Mouse (Mus musculus) heart, postnatal 36 days (tissue): ENCODE results near the gene Fezf2. TPM values are rescaled to one million over a fixed set of nuclear protein-coding genes. Genes with fewer than 3 reads are reported as not detected.

Source experiments
- DNase-seq, 2 experiments: peaks; one replicate each; pipeline ENCODE4 v3.0.0; 2021 to 2022
- intact Hi-C: fragments of 180-260 bp; cut with DNase I; formaldehyde crosslinking; loops from one replicate; pipeline ENCODE4 v1.15.1; 2025
- total RNA-seq, 2 experiments: library from RNA; stranded (reverse); gene quantifications; 2 replicates each; pipeline ENCODE4 v1.2.3; 2021

Fezf2 gene
- total RNA-seq: not detected

DNA sequence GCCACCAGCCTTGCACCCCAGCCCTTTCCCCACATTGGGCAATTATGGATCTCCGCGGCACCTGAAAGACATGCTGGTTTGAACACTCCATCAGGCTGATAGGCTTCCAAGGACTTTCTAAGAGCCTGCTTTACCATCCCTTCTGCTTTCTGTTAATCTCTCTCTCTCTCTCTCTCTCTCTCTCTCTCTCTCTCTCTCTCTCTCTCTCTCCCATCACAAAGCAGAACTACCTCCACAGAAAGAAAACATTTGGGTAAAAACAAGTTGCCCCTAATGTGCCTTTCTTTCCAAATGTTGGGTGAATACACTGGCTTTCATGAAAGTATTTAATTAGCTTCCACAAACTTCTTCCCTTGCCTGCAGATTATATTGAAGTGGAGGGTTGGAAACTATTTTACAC lies at the start of gene Fezf2:
TSS of gene Fezf2 (minus strand) at position 101 of the 400 bp plus-strand sequence.
- intact Hi-C loops: no loop called here
- DNase-seq: no peak

DNA sequence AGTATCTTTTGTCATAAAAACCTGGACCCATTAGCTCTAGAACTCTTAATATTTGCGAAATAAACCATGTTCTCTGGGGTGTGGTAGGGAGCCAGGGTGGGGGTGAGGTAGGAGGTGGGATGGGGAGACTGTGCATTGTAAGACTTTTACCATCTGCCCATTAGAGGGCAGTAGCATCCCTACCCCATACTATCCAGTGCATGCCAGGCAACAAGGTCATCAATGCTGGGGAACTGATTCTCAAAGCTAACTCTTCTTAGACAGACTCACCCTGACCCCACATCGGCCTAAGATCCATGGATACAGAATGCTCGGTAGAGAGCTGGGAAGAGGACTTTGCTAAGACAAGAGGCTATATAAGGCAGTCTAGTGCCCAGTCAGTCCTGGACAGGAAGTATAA lies 49.6 kb upstream of the Fezf2 start:
- intact Hi-C loops: loop anchor here (10.0 kb wide), 1 partner anchor 137 kb away; no protein-coding TSS in a partner anchor
- no peak for DNase-seq

DNA sequence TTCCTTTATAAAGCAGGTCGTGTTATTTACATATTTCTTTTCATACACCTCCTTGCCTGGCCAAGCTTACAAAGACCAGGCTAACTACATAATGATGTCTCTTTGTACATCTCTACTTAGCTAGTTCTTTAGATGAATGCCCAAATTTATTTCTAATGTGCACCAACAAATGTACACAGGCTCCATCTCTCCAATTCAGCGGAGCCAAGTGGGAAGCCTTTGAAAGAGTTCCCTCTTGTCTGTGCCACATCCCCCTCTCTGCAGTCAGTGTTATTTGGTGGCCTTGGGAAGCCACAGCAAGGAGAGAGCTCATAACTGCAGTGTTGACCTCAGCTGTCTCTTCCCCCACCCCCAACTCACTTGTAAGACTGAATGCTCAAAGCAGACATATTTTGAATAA lies 46.3 kb upstream of the Fezf2 start:
- DNase-seq: no peak
- intact Hi-C loops: loop anchor here (10.0 kb wide), 1 partner anchor 140 kb away; no protein-coding TSS in a partner anchor

DNA sequence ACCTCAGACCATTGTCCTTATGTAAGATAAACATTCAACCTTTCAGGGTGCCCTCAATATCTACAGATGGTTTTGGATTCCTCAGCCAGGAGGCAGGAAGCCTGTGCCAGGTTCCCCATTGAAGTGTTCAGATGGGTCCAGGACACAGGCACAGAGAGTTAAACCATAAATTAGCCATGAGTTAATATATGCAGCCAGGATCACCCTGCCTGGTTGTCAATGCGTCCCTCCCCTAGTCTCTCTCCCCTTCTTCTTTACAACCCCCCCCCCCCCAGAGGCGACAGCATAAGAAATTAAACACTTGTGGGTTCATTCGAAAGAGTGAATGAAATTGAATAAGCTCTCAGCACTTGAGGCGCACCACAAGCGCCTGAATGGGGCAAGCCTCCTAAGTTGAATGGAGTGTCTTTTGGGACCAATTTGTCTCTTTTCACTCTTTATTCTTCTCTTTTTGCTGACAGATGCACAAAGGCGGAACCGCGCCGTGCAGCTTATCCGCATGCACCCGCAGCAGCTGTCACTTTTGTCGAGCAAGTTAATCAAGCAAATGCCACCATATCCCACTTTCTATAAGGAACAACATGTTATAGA lies 45.4 kb upstream of the Fezf2 start:
- no peak for DNase-seq
- intact Hi-C loops: loop anchor here (10.0 kb wide), 1 partner anchor 141 kb away; no protein-coding TSS in a partner anchor

DNA sequence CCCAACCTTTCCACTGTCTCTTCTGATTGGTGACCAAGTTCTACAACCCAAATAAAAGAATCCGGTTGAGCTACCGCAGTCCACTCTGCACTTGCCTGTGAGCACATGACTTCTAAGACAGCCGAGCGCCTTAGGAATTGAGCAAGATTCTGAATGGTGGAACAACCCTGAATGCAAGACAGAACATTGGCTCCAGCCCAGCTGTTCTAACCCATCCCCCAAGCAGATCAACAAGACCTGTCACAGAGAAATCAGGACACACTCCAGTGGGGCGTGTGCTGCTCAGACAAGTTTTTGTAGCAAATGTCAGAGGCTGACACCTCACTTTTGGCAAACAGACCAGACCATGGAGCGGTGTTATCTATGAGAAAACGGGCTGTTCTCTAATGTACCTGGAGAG lies 43.2 kb upstream of the Fezf2 start:
- DNase-seq: no peak
- intact Hi-C loops: loop anchor here (10.0 kb wide), 1 partner anchor 144 kb away; no protein-coding TSS in a partner anchor

DNA sequence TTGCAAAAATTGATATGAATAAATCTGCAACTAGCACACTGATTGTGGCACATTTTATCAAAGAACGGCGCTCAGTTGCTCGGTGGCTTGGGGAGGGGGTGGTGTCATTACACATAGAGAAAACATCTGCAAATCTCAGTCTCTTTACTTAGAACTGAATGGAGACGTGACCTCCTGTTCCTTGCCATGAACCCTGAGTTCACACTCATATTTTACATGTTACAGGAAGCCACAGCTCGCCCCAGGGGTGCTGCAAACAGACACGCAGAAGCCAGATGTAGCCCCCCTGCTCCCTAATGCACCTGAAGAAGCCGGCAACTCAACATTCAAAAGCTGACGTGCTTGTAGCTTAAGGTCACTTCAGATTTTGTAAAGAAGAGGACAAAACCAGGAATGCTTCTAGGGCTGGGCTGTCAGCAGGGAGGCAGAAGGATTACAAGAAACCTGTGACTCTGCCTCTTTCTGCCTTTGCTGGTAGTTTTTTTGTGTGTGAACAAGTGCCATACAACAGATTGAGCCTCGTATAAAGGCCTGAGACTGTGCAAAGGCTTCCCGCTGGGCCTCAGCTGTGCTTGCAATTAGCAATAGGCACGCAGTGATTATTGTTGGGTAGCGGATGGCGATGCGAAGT lies 40.9 kb upstream of the Fezf2 start:
- no peak for DNase-seq
- intact Hi-C loops: no loop called here

DNA sequence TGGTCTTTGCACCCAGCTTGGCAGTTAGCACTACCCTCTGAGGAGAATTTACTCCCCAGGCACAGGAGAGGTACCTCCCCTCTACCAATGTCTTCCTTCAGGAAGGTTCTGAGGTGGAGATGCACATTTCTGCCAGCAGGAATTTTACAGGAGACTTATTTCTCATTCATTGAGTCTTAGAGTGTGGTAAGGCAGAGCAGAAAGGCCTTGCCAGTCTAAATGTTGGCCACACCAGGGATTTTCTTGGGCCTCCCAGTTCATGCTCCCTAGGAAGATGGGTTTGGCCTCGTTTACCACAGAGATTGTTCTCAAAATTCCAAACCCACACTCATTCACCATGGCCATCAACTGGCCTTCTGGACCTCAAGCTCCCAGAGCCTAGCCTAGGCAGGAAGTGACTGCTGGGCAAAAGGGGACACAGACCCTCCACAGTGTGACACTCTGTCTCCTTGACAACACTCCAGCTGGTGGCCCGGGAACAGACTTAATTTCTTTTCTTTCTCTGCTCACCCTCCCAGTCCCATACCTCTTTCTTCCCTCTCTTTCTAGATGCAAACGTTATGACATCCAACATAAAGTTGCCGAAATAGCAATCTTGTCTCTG lies 40.3 kb upstream of the Fezf2 start:
- DNase-seq: no peak
- intact Hi-C loops: no loop called here

DNA sequence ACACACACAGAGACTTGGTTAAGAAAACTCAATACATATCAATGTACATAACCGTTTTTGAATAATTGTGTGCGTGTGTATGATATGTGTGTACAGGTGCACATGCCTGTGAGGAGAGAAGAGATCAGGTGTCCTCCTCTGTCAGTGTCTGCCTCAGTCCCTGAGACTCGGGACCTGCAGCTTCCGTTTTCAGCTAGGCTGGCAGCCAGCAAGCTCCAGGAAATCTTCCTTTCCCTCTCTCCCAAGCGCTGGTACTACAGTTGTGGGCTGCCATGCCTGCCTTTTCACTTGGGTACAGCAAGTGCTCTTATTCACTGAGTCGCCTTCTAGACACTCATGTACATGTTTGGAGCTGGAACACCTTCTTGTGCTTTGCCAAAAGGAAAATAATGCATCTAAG lies 39.2 kb upstream of the Fezf2 start:
- no peak for DNase-seq
- intact Hi-C loops: no loop called here

DNA sequence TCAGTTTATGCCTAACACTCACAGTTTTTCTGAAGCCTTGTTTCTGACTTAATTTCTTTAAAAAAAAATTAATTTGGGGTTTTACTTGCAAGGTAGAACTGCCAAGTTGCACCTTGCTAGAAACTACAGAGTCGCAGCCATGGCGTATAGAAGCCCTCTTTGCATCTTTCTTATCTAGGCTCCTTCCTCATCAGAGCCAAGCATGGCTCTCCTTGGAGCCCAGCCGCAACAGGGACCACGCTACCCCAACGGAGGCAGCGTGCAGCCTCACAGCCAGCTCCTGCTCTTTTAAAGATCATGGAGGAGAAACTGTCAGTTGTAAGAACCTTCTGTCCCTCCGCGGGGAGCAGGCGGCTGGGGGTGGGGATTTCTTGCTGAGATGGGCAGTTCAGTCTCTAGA lies 29.9 kb upstream of the Fezf2 start:
- intact Hi-C loops: no loop called here
- DNase-seq: no peak

DNA sequence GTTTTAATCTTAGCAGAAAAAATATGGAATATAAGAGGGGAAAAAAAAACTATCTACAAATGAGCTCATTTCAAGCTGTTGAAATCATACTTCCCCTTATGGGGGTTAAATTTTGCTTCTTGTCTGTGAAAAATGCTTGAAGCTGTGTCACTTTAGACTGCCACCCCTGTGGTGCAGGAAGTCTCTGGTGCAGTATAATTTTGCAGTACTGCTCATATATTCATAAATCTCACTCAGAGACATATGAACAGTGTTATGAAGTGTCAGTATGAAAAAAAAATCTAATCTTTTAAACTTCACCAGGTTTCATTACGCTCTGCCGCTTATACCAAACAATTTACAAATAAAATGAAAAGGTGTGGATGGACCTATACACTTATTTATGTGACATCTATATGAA lies 29.3 kb upstream of the Fezf2 start:
- DNase-seq: no peak

DNA sequence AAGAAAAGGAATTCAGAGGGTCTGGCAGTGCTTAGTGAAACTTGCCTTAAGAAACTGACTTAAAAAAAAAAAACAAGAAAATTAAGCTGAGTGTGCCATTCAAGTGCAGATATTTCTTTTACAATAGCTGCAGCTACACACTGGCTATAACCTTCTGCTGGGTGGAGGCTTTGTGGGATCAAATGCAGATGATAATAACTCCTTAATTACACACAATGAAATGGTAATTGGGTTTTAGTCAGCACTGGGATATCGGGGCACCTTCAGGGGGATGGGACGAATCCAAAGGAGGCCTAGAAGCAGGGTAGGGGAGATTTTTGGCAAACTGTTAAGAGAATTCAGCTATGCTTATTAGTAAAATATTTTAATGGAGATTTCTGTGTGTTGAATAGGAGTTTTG lies 27.5 kb upstream of the Fezf2 start:
- DNase-seq: no peak
- intact Hi-C loops: no loop called here

More for the DNA sequence above, 29.3 kb upstream of the Fezf2 start:
- intact Hi-C loops: no loop called here

DNA sequence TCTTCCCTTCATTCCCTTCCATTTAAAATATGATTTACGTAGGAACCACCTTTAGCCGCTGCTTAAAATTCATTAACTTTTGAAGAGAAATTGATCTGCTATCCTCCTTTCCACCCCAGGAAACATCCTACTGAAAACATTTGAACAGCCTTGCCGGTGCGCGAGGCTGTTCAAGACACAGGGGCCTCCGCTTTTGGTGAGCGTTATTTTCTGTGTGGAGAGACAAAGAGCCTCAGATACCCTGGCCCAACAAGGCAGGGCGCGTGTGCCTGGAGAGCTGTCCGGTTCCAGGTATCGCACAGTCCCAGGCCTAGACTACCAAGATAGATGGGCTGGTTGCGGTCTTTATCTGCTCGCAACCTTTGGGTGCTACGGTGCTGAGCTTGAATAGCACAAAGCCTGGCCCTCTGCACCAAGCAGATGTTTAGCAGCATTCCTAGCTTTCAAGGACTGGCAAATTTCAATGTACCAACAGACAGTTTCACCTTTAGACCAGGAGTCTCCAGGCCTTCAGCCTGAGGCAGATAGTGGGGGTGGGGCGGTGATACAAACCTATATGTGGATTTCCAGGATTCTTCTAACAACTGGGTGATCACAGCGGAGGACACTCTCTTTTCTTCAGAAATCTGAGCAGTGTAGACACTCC lies 2.4 kb upstream of the Fezf2 start:
- intact Hi-C loops: no loop called here

DNA sequence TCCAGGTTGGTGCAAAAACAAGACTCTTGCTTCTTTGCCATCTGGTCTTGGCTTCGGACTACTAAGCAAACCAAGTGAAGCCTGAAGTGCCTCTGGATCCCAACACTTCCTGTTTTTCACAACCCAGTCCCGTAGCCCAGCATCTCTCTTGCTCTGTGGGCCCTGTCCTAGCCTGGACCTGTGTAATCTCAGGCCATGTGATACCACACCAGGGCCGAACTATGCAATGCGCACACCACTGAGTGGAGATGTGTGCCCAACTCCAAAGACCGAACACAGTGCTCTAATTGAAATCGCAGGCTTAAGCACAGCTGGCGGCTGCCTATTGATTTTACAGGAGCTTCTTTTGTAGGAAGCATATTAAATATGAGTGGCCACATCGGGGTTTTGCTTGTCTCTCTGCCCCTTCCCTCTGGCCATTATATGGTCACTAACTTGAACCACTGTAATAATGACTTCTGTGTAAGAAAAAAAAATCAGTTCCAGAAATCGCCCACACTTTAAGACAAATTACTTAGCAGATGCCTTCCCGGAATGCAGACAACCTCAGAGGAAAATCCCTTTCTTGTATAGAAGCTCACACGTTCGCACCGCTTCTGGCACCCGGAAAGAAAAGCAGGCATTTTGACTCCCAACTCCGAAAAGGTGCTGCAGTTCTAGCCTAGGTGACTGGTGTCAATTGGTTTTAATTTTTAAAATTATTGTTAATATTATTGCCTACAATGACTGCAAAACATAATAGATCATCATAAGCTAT lies 1.5 kb upstream of the Fezf2 start:
- no peak for DNase-seq
- intact Hi-C loops: no loop called here

More for the DNA sequence above, 2.4 kb upstream of the Fezf2 start:
- DNase-seq: no peak

DNA sequence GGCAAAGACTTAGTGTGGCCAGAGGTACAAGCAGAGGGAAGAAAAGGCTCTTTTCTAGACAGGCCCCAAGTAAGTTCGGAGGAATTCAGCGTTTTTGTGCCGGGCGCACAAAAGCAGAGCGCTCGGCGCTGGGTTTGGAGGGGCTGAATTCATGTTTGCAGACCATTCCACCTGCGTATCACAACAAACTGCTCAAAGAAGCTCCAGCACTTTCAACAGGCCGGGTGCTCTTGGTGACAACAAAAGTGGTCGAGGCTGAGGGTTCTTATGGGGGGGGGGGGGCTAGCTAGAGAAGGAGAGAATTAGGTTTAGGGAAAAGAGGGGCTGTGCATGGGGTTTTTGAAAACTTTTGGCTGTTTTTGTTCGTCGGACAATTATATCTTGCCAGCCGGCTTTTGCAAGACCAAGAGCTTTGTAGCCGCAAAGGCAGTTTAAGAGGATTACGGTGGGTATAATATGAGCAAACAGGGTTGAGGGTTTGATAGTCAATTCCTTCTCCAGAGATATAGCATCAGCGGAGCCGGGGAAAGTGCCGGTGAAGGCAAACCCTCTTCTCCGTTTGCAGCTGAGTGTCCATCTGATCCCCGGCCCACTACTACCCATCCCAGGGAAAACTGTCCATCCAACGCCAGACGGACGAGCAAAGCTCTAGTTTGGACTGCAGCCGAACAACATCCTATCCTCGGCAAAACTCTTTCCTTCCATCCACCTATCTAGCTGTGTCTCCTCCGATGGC lies 956 bp downstream of the Fezf2 start:
- intact Hi-C loops: no loop called here
- no peak for DNase-seq

DNA sequence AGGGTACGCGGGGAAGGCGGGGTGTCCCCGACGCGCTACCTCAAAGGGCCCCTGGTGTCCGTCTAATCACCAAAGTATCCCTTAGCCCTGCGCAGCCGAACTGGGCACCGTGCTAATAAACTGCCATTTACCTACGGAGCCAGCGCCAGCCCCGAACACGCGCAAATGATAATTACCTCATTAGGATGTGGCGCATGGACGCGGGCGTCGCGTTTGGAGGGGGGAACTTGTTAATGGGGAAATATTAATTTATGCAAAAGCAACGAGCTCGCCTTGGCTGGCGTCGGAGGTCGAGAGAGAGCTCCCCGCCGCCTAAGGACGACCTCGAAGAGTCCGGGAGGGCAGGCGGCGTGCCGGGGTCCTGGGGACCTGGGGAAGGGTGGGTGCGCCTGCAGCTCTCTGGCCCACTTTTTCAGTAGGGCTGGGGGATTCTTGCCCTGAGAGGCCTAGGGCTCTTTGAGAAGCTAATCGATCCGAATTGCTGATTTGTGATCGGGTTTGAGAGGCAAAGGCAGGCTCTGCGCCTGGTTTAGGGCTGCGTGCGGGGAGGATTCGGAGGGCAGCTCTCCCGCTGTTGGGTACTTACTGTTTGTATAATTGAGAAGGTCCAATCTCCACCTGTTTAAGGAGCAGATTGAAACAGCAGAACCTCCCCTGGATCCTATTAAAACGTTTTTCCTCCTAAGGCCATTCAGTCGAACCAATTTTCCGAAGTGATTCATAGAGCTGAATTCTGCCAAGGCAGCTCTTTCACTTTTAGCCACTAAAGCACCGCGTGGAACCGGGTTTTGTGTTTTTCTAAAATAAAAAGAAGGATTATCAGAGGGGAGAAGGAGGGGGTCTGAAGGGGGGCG lies 1.8 kb downstream of the Fezf2 start:
- no peak for DNase-seq
- intact Hi-C loops: no loop called here

DNA sequence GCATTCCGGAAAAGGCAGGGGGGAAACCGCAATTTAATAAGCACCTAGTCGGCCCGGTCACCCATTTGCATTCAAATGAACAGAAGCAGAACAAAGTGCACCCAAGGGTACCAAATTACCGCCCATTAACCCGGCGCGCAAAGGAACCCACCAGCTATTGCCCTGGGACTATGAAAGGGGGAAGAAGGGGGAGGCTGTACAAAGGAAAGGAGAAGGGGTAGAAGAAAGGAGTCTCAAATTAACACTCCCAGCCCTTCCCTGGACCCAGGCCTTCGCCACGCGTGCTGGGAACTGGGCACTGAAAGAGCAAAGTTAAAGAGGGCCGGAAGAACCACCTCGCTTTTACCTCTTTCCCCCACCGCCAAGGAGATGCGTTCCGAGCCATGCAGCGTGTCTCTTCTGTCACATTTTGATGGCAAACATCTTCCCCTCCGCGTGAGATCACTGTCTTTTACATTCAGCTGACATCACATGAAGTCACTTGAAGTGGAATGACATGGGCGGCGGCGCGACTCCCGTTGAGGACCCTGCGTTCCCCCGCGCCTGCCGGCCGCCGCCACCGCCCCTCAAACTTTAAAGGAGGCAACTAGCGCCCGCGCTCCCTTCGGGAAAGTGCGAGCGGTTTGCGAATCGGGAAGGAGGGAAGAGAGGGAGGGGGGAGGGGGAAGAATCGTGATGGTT lies 2.6 kb downstream of the Fezf2 start:
- intact Hi-C loops: no loop called here
- no peak for DNase-seq

DNA sequence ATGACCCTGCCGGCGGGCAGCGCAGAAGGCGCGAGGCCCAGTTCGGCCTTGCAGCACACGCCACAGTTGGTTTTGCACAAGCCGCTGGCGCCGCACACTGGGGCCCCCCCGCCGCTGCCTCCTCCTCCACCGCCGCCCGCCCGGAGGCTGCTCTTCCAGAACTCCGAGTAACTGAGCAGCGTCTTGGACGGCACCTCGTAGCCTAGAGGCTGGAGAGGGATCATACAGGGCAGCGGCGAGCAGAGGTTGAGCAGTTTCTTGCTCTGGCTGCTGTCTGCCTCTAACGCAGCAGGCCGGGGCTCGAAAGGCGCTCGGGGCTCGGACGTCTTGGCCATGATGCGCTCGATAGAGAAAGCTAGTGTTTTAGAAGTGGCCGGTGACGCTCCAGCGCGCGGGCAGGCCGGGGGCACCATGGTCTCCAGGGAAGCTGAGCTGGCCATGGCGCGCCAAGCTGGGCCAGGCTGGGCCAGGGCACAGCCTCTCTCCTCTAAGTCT lies 3.2 kb downstream of the Fezf2 start:
- intact Hi-C loops: no loop called here
- no peak for DNase-seq

DNA sequence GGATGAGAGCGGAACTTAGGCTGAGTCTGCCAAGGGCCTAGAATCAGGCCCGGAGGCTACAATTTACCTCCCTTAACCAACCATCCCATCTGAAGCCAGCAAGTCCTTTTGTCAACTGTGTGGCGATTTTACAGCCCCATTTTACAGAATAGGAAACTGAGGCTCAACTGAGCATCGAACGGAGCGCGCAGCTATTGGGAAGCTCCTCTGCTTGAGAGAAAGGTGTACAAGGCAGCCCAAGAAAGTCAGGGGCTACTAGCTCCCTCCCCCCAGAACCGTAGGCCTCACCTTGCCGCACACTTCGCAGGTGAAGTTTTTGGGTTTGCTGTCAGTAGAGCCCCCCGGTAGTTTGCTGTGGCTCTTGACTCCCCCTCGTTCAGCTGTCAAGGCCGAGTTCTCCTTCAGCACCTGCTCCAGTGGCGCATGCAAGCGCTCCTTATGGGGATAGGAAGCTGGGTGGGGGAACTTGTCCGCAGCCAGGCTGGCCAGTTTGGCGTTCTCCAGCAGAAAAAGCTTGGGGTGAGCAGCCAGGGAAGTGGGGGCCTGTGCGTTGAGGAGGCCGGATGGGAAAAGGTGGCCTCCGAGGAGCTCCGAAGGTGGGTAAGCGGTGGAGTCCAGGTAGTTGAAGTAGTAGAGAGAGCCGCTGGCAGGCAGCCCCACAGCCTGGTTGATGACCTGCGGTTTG lies 3.8 kb downstream of the Fezf2 start:
- DNase-seq: no peak
- intact Hi-C loops: no loop called here
